Mouse (Mus musculus): ENCODE results near the gene Ass1. TPM values are rescaled to one million over a fixed set of nuclear protein-coding genes. Genes with fewer than 3 reads are reported as not detected.

Gene Ass1
- polyA plus RNA-seq, 1 experiment from 2014 or later = 9.4 TPM

- Histone ChIP-seq H3K27me3 (replicated peaks) (peaks cover 36% of the 10 kb centered on the region), H3K4me1 (peaks cover 10% of the 10 kb centered on the region), H3K9me3 (no peaks in the 10 kb centered on the region), H3K36me3 (replicated peaks) (no peaks in the 10 kb centered on the region), H3K4me2 (peak overlapping the region; percentile 80), H3K27ac (no peak overlapping the region), H3K9ac (peak overlapping the region; percentile 52), H3K4me3 (peak overlapping the region; percentile 42)
- peak; percentile 58 for ATAC-seq (replicated peaks)
- WGBS = under 1% methylated on average over 48 of the region's 48 CpGs
Observed at GRCm38 (mm10) chr2:31460025-31460571, 9.9 kb upstream of the Ass1 start.

GRCm38 (mm10) chr2:31460920-31461319, 9.1 kb upstream of the Ass1 start:
- peaks cover 10% of the 10 kb centered on the region for H3K4me1 ChIP-seq
- no peak overlapping the region for H3K4me3 ChIP-seq
- H3K36me3 ChIP-seq (replicated peaks) = no peaks in the 10 kb centered on the region
- no peak for ATAC-seq (replicated peaks)
- no peaks in the 10 kb centered on the region for H3K9me3 ChIP-seq
- no peak overlapping the region for H3K27ac ChIP-seq
- H3K4me2 ChIP-seq = no peak overlapping the region
- WGBS = 77% methylated on average over 7 of the region's 7 CpGs
- H3K27me3 ChIP-seq (replicated peaks) = peaks cover 36% of the 10 kb centered on the region
- no peak overlapping the region for H3K9ac ChIP-seq

GRCm38 (mm10) chr2:31462051-31462450, 8.0 kb upstream of the Ass1 start:
- ATAC-seq (replicated peaks) = no peak
- Histone ChIP-seq H3K4me3 (no peak overlapping the region), H3K27ac (no peak overlapping the region), H3K4me2 (no peak overlapping the region), H3K4me1 (peaks cover 10% of the 10 kb centered on the region), H3K27me3 (replicated peaks) (peaks cover 36% of the 10 kb centered on the region), H3K9ac (no peak overlapping the region), H3K9me3 (no peaks in the 10 kb centered on the region), H3K36me3 (replicated peaks) (no peaks in the 10 kb centered on the region)
- WGBS = 34% methylated on average over 8 of the region's 8 CpGs

DNA sequence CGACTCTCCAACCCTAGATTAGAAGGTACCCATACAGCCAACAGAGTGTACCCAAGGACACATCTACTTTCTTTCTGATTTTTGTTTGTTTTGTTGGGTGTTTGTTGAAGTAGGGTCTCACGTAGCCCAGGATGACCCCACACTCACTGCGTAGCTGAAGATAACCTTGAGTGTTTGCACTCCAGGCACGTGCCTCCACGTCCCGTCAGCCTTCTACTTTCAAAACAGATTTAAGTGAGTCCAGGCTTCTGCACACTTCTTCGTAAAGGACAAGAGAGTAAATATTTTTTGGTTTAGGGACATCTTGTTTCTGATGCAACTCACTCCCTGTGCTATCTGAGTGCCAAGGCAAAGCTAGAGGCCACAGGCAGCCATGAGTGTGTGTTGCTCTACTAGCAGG, 6.8 kb upstream of the Ass1 start:
- Histone ChIP-seq H3K27me3 (replicated peaks) (peaks cover 35% of the 10 kb centered on the region), H3K9me3 (no peaks in the 10 kb centered on the region), H3K4me1 (peaks cover 10% of the 10 kb centered on the region), H3K36me3 (replicated peaks) (no peaks in the 10 kb centered on the region), H3K9ac (no peak overlapping the region), H3K4me3 (no peak overlapping the region), H3K4me2 (no peak overlapping the region), H3K27ac (no peak overlapping the region)
- ATAC-seq (replicated peaks) = no peak
- 87% methylated on average over 7 of the region's 7 CpGs for WGBS

GRCm38 (mm10) chr2:31463696-31464528, 6.1 kb upstream of the Ass1 start:
- Histone ChIP-seq H3K9me3 (no peaks in the 10 kb centered on the region), H3K36me3 (replicated peaks) (no peaks in the 10 kb centered on the region), H3K27ac (no peak overlapping the region), H3K4me2 (no peak overlapping the region), H3K4me3 (no peak overlapping the region), H3K4me1 (peaks cover 10% of the 10 kb centered on the region), H3K9ac (no peak overlapping the region), H3K27me3 (replicated peaks) (peaks cover 36% of the 10 kb centered on the region)
- WGBS = 67% methylated on average over 8 of the region's 8 CpGs
- ATAC-seq (replicated peaks) = no peak

GRCm38 (mm10) chr2:31464529-31464910, 5.5 kb upstream of the Ass1 start:
- peaks cover 38% of the 10 kb centered on the region for H3K27me3 ChIP-seq (replicated peaks)

GRCm38 (mm10) chr2:31467457-31467856, 2.5 kb upstream of the Ass1 start:
- WGBS = 80% methylated on average over 1 of the region's 1 CpGs
- no peak overlapping the region for H3K4me2 ChIP-seq
- no peak overlapping the region for H3K4me3 ChIP-seq
- H3K36me3 ChIP-seq (replicated peaks) = no peaks in the 10 kb centered on the region
- peaks cover 16% of the 10 kb centered on the region for H3K4me1 ChIP-seq
- H3K9me3 ChIP-seq = no peaks in the 10 kb centered on the region
- H3K27me3 ChIP-seq (replicated peaks) = peaks cover 38% of the 10 kb centered on the region
- no peak overlapping the region for H3K27ac ChIP-seq
- ATAC-seq (replicated peaks) = no peak
- no peak overlapping the region for H3K9ac ChIP-seq

More at GRCm38 (mm10) chr2:31464529-31464910, 5.5 kb upstream of the Ass1 start:
- peaks cover 14% of the 10 kb centered on the region for H3K4me1 ChIP-seq
- no peak overlapping the region for H3K9ac ChIP-seq
- 79% methylated on average over 6 of the region's 6 CpGs for WGBS
- no peak overlapping the region for H3K4me2 ChIP-seq
- no peak overlapping the region for H3K27ac ChIP-seq
- ATAC-seq (replicated peaks) = no peak
- H3K4me3 ChIP-seq = no peak overlapping the region
- no peaks in the 10 kb centered on the region for H3K36me3 ChIP-seq (replicated peaks)
- no peaks in the 10 kb centered on the region for H3K9me3 ChIP-seq

GRCm38 (mm10) chr2:31468857-31469256, 1.1 kb upstream of the Ass1 start:
- no peaks in the 10 kb centered on the region for H3K9me3 ChIP-seq
- H3K4me1 ChIP-seq = peaks cover 16% of the 10 kb centered on the region
- peaks cover 38% of the 10 kb centered on the region for H3K27me3 ChIP-seq (replicated peaks)
- H3K4me2 ChIP-seq = no peak overlapping the region
- no peaks in the 10 kb centered on the region for H3K36me3 ChIP-seq (replicated peaks)
- H3K4me3 ChIP-seq = no peak overlapping the region
- no peak overlapping the region for H3K9ac ChIP-seq
- WGBS = 73% methylated on average over 7 of the region's 7 CpGs
- H3K27ac ChIP-seq = no peak overlapping the region
- ATAC-seq (replicated peaks) = no peak

DNA sequence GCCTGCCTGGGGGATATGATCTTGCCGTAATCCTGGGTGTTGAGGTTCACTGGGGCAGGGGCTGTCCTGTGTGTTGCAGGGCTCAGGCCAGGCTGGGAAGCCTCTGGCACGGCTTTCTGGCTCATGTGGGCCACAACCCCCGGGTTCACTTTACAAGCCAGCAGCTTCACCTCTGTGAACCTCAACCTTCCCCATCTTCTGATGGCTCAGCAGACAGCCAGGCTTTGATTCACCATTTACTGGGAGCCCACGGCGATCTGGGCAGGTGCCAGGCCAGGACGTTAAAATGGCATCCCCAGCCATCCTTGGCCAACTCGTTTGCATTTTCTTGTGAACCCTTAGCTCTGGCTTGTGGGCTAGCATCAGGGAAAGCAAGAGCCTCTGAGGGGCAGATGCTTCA, 527 bp upstream of the Ass1 start:
- WGBS = 22% methylated on average over 7 of the region's 7 CpGs
- peaks cover 38% of the 10 kb centered on the region for H3K27me3 ChIP-seq (replicated peaks)
- H3K9me3 ChIP-seq = no peaks in the 10 kb centered on the region
- H3K27ac ChIP-seq = no peak overlapping the region
- peak overlapping the region; percentile 98 for H3K4me2 ChIP-seq
- peaks cover 19% of the 10 kb centered on the region for H3K4me1 ChIP-seq
- ATAC-seq (replicated peaks) = no peak
- H3K9ac ChIP-seq = peak overlapping the region; percentile 44
- no peaks in the 10 kb centered on the region for H3K36me3 ChIP-seq (replicated peaks)
- H3K4me3 ChIP-seq = peak overlapping the region; percentile 50

DNA sequence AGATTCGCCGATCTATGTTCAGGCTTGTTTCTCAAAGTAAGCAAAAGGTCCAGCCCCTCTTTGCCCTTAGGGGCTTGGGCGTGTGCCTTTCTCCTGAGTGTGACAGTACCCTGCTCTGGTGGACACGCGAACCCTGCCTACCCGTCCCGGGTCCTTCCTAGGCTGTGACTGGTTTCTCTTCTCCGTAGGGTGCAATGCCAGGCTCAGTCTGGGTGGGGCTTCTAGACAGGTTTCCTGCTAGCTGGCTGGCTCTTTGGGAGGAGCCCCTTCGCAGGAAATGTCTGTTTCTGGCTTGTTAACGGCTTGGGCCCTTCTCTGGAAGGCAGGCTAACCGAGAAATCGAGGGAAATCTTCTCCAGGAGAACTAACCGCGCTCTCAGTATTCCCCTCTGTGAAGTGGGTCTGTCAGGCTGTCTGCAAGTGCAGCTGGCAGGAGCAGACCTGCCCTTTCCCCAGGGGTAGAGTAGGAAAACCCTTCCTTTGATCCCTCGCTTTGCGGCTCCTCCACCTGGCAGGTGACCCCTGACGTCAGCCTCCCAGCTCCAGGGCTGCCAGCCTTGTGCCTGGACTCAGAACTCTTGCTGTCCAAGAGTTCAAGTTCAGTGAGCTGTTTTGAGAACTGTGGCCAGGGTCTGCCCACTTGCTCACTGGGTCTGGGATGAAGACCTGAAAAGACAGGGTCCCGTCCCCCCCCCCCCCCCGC, 827 bp downstream of the Ass1 start:
- WGBS = 12% methylated on average over 18 of the region's 19 CpGs
- no peaks in the 10 kb centered on the region for H3K36me3 ChIP-seq (replicated peaks)
- ATAC-seq (replicated peaks) = no peak
- H3K9ac ChIP-seq = peak overlapping the region; percentile 44; the same call in 1 of the 2 replicates
- peaks cover 38% of the 10 kb centered on the region for H3K27me3 ChIP-seq (replicated peaks)
- H3K4me3 ChIP-seq = peak overlapping the region; percentile 50
- no peak overlapping the region for H3K27ac ChIP-seq
- H3K9me3 ChIP-seq = no peaks in the 10 kb centered on the region
- H3K4me2 ChIP-seq = peak overlapping the region; percentile 98
- H3K4me1 ChIP-seq = peaks cover 22% of the 10 kb centered on the region

GRCm38 (mm10) chr2:31471611-31472010, 1.6 kb downstream of the Ass1 start:
- peaks cover 38% of the 10 kb centered on the region for H3K27me3 ChIP-seq (replicated peaks)
- no peak overlapping the region for H3K27ac ChIP-seq
- H3K4me1 ChIP-seq = peaks cover 22% of the 10 kb centered on the region
- no peak overlapping the region for H3K4me2 ChIP-seq
- no peak overlapping the region for H3K9ac ChIP-seq
- no peaks in the 10 kb centered on the region for H3K36me3 ChIP-seq (replicated peaks)
- 48% methylated on average over 6 of the region's 6 CpGs for WGBS
- ATAC-seq (replicated peaks) = no peak
- no peaks in the 10 kb centered on the region for H3K9me3 ChIP-seq
- H3K4me3 ChIP-seq = no peak overlapping the region

- H3K9ac ChIP-seq = no peak overlapping the region
- WGBS = 45% methylated on average over 10 of the region's 10 CpGs
- H3K4me2 ChIP-seq = no peak overlapping the region
- no peaks in the 10 kb centered on the region for H3K9me3 ChIP-seq
- no peak for ATAC-seq (replicated peaks)
- peaks cover 38% of the 10 kb centered on the region for H3K27me3 ChIP-seq (replicated peaks)
- H3K27ac ChIP-seq = no peak overlapping the region
- H3K4me1 ChIP-seq = peaks cover 22% of the 10 kb centered on the region
- no peaks in the 10 kb centered on the region for H3K36me3 ChIP-seq (replicated peaks)
- H3K4me3 ChIP-seq = no peak overlapping the region
Observed at GRCm38 (mm10) chr2:31472406-31473065, 2.5 kb downstream of the Ass1 start.
